Mouse (Mus musculus) layer of hippocampus, adult 18-20 months (tissue): ENCODE data around the gene Rnf182. TPM values are rescaled to one million over a fixed set of nuclear protein-coding genes. Genes with fewer than 3 reads are reported as not detected.
A peak's percentile ranks its signal among the peaks of the same experiment; 100 is the strongest.

ENCODE experiments used
- DNase-seq, 2 experiments: peaks; one replicate each; pipeline ENCODE4 v3.0.0; 2022; ENCODE audit warnings: low spot score in 2 of 2
- total RNA-seq, 2 experiments: library from RNA; stranded (reverse); gene quantifications; 2 replicates each; pipeline ENCODE4 v1.2.3; 2021

The Rnf182 gene
- total RNA-seq, 2 experiments from 2014 or later, result 33.3 to 35.9 TPM

GRCm38 (mm10) chr13:43695521-43695920, 80.0 kb downstream of the Rnf182 start:
- DNase-seq, result no peak

GRCm38 (mm10) chr13:43696011-43696410, 80.5 kb downstream of the Rnf182 start:
- no peak for DNase-seq

GRCm38 (mm10) chr13:43698506-43698905, 83.0 kb downstream of the Rnf182 start:
- peak in 1 of 2 experiments; percentile 40 for DNase-seq

- DNase-seq, result no peak
Observed at GRCm38 (mm10) chr13:43703471-43703870, 88.0 kb downstream of the Rnf182 start.

- DNase-seq, result no peak
Observed at GRCm38 (mm10) chr13:43704533-43705116, 89.1 kb downstream of the Rnf182 start.

GRCm38 (mm10) chr13:43706387-43706786, 90.9 kb downstream of the Rnf182 start:
- peak; percentile 68 for DNase-seq

- DNase-seq, result no peak
Observed at GRCm38 (mm10) chr13:43709529-43709928, 94.0 kb downstream of the Rnf182 start.

- DNase-seq, result peak; percentile 40 to 69
Observed at GRCm38 (mm10) chr13:43711708-43712314, 96.3 kb downstream of the Rnf182 start.

GRCm38 (mm10) chr13:43714741-43715140, 99.2 kb downstream of the Rnf182 start:
- DNase-seq, result peak; percentile 29 to 72

- DNase-seq, result no peak
Observed at GRCm38 (mm10) chr13:43715466-43715865, 100.0 kb downstream of the Rnf182 start.

GRCm38 (mm10) chr13:43716514-43717036, 101.1 kb downstream of the Rnf182 start:
- no peak for DNase-seq

GRCm38 (mm10) chr13:43718173-43718572, 102.7 kb downstream of the Rnf182 start:
- no peak for DNase-seq

GRCm38 (mm10) chr13:43720496-43720895, 105.0 kb downstream of the Rnf182 start:
- no peak for DNase-seq

Other genes starting within 250 kb of the Rnf182 start
- gene Nol7, start 217.3 kb upstream of the Rnf182 start, total RNA-seq, result 10 to 100 TPM; 69.4 to 74.4 TPM
- gene Ranbp9, start 134.4 kb upstream of the Rnf182 start, total RNA-seq, result 10 to 100 TPM; 86.0 to 88.0 TPM
- gene Mcur1, start 55.5 kb upstream of the Rnf182 start, total RNA-seq, result 10 to 100 TPM; 21.5 to 22.5 TPM
- gene Cd83, start 169.1 kb downstream of the Rnf182 start, total RNA-seq, result 10 to 100 TPM; 10.1 to 10.8 TPM